Comparison of ENCODE assay signal across 8 mouse cellular contexts in genomic region chr11:97188643-97188955, GRCm38 (mm10). TPM values are rescaled to one million over a fixed set of nuclear protein-coding genes. Genes with fewer than 3 reads are reported as not detected.
DNase-seq lines count a peak whose midpoint lies in the region; ATAC-seq and TF ChIP-seq lines count a peak whose summit lies in the region.

No protein-coding gene starts in this region.

- H3K36me3 ChIP-seq in erythroblast, embryonic 14.5 days (ENCODE audit: control insufficient read depth) = peaks cover 56% of the 10 kb centered on the region
- H3K36me3 ChIP-seq in spleen, adult 2 months (ENCODE audit: control insufficient read depth, insufficient read depth, low read length) = peaks cover 6% of the 10 kb centered on the region
- peaks cover 13% of the 10 kb centered on the region; the same call in 1 of the 2 replicates for H3K36me3 ChIP-seq in liver, embryonic 11.5 days (ENCODE audit: control insufficient read depth, insufficient read depth, low read length)
- no peaks in the 10 kb centered on the region for H3K36me3 ChIP-seq in stomach, postnatal 0 days (ENCODE audit: control insufficient read depth, insufficient read depth, low read length)

- peak; percentile 63 for TF ChIP-seq EP300 in stomach, postnatal 0 days (optimal IDR thresholded peaks at IDR 0.05)

- 1% methylated on average over 15 of the region's 15 CpGs for WGBS in spleen, adult 2 months
- WGBS in liver, embryonic 11.5 days = 1% methylated on average over 15 of the region's 15 CpGs
- under 1% methylated on average over 15 of the region's 15 CpGs for WGBS in stomach, postnatal 0 days

- H3K27me3 ChIP-seq in erythroblast, embryonic 14.5 days (ENCODE audit: control insufficient read depth) = no peaks in the 10 kb centered on the region
- H3K27me3 ChIP-seq in spleen, adult 2 months (ENCODE audit: control insufficient read depth, insufficient read depth, low read length) = no peaks in the 10 kb centered on the region
- H3K27me3 ChIP-seq in liver, embryonic 11.5 days (replicated peaks; ENCODE audit: control insufficient read depth, insufficient read depth, low read length) = no peaks in the 10 kb centered on the region
- no peaks in the 10 kb centered on the region for H3K27me3 ChIP-seq in stomach, postnatal 0 days (ENCODE audit: control insufficient read depth, insufficient read depth, low read length)

- peak overlapping the region; percentile 96 for H3K27ac ChIP-seq in spleen, adult 2 months (ENCODE audit: insufficient read depth, low read length)
- peak overlapping the region; percentile 100 for H3K27ac ChIP-seq in liver, embryonic 11.5 days (ENCODE audit: low read depth, low read length)
- peak overlapping the region; percentile 93 for H3K27ac ChIP-seq in stomach, postnatal 0 days (replicated peaks)

- peak overlapping the region; percentile 91 for H3K4me3 ChIP-seq in erythroblast, embryonic 14.5 days (replicated peaks)
- H3K4me3 ChIP-seq in spleen, adult 2 months (ENCODE audit: extremely low read depth, insufficient read depth, insufficient read length) = peak overlapping the region; percentile 51
- H3K4me3 ChIP-seq in liver, embryonic 11.5 days (ENCODE audit: low read depth, low read length) = peak overlapping the region; percentile 93
- peak overlapping the region; percentile 58 for H3K4me3 ChIP-seq in stomach, postnatal 0 days (ENCODE audit: low read depth, low read length)

- H3K4me1 ChIP-seq in erythroblast, embryonic 14.5 days (ENCODE audit: control insufficient read depth) = peaks cover 54% of the 10 kb centered on the region
- peaks cover 5% of the 10 kb centered on the region; the same call in 1 of the 2 replicates for H3K4me1 ChIP-seq in spleen, adult 2 months (ENCODE audit: control insufficient read depth, insufficient read depth, insufficient read length)
- H3K4me1 ChIP-seq in liver, embryonic 11.5 days (replicated peaks; ENCODE audit: control insufficient read depth, insufficient read depth, low read length) = peaks cover 23% of the 10 kb centered on the region
- H3K4me1 ChIP-seq in stomach, postnatal 0 days (replicated peaks; ENCODE audit: control insufficient read depth, insufficient read depth) = no peaks in the 10 kb centered on the region

- H3K9me3 ChIP-seq in erythroblast, embryonic 14.5 days (ENCODE audit: control insufficient read depth, low read length) = no peaks in the 10 kb centered on the region
- no peaks in the 10 kb centered on the region for H3K9me3 ChIP-seq in liver, embryonic 11.5 days (ENCODE audit: control insufficient read depth, low read length)
- no peaks in the 10 kb centered on the region for H3K9me3 ChIP-seq in stomach, postnatal 0 days (ENCODE audit: control insufficient read depth, low read length)

- peak overlapping the region; percentile 88 for H3K9ac ChIP-seq in liver, embryonic 11.5 days (ENCODE audit: low read depth, low read length)
- peak overlapping the region; percentile 62 for H3K9ac ChIP-seq in stomach, postnatal 0 days (ENCODE audit: low read length)

- no peak for TF ChIP-seq CTCF in spleen, adult 2 months (IDR thresholded peaks at IDR 0.05; ENCODE audit: extremely low read depth, insufficient read depth, insufficient read length, insufficient replicate concordance)
- TF ChIP-seq CTCF in stomach, postnatal 0 days (IDR thresholded peaks at IDR 0.05; ENCODE audit: low read depth) = no peak

- no peak; the same call in 1 of the 2 replicates for TF ChIP-seq POLR2A in spleen, adult 2 months (IDR thresholded peaks at IDR 0.05; ENCODE audit: low read depth, low read length)

- peak overlapping the region; percentile 97 for H3K4me2 ChIP-seq in liver, embryonic 11.5 days
- H3K4me2 ChIP-seq in stomach, postnatal 0 days (replicated peaks; ENCODE audit: low read depth) = peak overlapping the region; percentile 70

- ATAC-seq in erythroblast, adult 5-6 weeks (replicated peaks; ENCODE audit: low FRiP score, poor library complexity, severe bottlenecking) = no peak
- no peak for ATAC-seq in liver, embryonic 11.5 days (replicated peaks; ENCODE audit: low FRiP score)
- ATAC-seq in stomach, postnatal 0 days (ENCODE audit: low FRiP score, low TSS enrichment) = no peak
- ATAC-seq in erythroid progenitor cell, adult 5-6 weeks (replicated peaks; ENCODE audit: low FRiP score, poor library complexity, severe bottlenecking) = no peak

- no peak for DNase-seq in spleen, adult 2 months (ENCODE audit: low read depth in 1 of 2, low spot score in 2 of 2)
- DNase-seq in spleen, postnatal 36 days (ENCODE audit: low spot score in 2 of 2) = no peak
- DNase-seq in liver, embryonic 11.5 days (ENCODE audit: low spot score) = no peak
- DNase-seq in stomach, postnatal 0 days (ENCODE audit: low spot score) = no peak
- DNase-seq in left cerebral cortex, adult 9 months (ENCODE audit: low spot score in 2 of 2) = no peak

RNA-seq across cellular contexts. Expression of gene Kpnb1, which starts 0.9 kb away (rescaled TPM):
- 2.4 and 2.5 TPM in 2 replicates for polyA plus RNA-seq in erythroblast, embryonic 14.5 days (2012)
- 30.6 and 42.6 TPM in 2 replicates for total RNA-seq in erythroblast, adult 5-6 weeks (2015; ENCODE audit: low replicate concordance)
- 102 and 119 TPM in 2 replicates for total RNA-seq in erythroblast, adult 5-6 weeks (2017; ENCODE audit: low replicate concordance)
- polyA plus RNA-seq in spleen, adult 2 months (2012; rRNA removed) = 20.8 and 22.8 TPM in 2 replicates
- polyA plus RNA-seq in liver, embryonic 11.5 days (2014; fragmentation: Nextera tagmentation; extraction: Ambion mirVana) = 78.9 and 84.4 TPM in 2 replicates
- 18.5 and 19.2 TPM in 2 replicates for polyA plus RNA-seq in stomach, postnatal 0 days (2015; fragmentation: Nextera tagmentation; extraction: Ambion mirVana)
- total RNA-seq in erythroid progenitor cell, adult 5-6 weeks (2015; ENCODE audit: low replicate concordance) = 116 and 118 TPM in 2 replicates
- 267 and 391 TPM in 2 replicates for total RNA-seq in erythroid progenitor cell, adult 5-6 weeks (2017; ENCODE audit: low replicate concordance)

RNA-seq across cellular contexts. Expression of gene Tbkbp1, which starts 37.3 kb away (rescaled TPM):
- polyA plus RNA-seq in erythroblast, embryonic 14.5 days (2012) = 0.12 and 0.15 TPM in 2 replicates
- total RNA-seq in erythroblast, adult 5-6 weeks (2015; ENCODE audit: low replicate concordance) = 0.96 and 2.7 TPM in 2 replicates
- total RNA-seq in erythroblast, adult 5-6 weeks (2017; ENCODE audit: low replicate concordance) = 0.70 and 6.3 TPM in 2 replicates
- polyA plus RNA-seq in spleen, adult 2 months (2012; rRNA removed) = 16.3 and 20.0 TPM in 2 replicates
- polyA plus RNA-seq in liver, embryonic 11.5 days (2014; fragmentation: Nextera tagmentation; extraction: Ambion mirVana) = 5.4 and 5.5 TPM in 2 replicates
- polyA plus RNA-seq in stomach, postnatal 0 days (2015; fragmentation: Nextera tagmentation; extraction: Ambion mirVana) = 1.8 and 2.4 TPM in 2 replicates
- total RNA-seq in erythroid progenitor cell, adult 5-6 weeks (2015; ENCODE audit: low replicate concordance) = 1.4 and 15.9 TPM in 2 replicates
- total RNA-seq in erythroid progenitor cell, adult 5-6 weeks (2017; ENCODE audit: low replicate concordance) = 1.3 TPM in 1 of 2 replicates, not detected in the other
